20 mouse cellular contexts compared by ENCODE assay signal in genomic region chr3:60953199-60953736, GRCm38 (mm10). TPM values are rescaled to one million over a fixed set of nuclear protein-coding genes. Genes with fewer than 3 reads are reported as not detected.
DNase-seq lines count a peak whose midpoint lies in the region; ATAC-seq lines count a peak whose summit lies in the region.
"Had no signal": no experiment of that assay in that cellular context is flagged by ENCODE, and none has a peak within 500 bp of the region (broad histone marks: within the 10 kb centered on the region; RNA-seq: fewer than 3 reads in every experiment).

No protein-coding gene starts in this region.

- no peaks in the 10 kb centered on the region for H3K36me3 ChIP-seq in heart, embryonic 11.5 days (ENCODE audit: control insufficient read depth, insufficient read depth, low read length)
- H3K36me3 ChIP-seq in heart, embryonic 12.5 days: no peaks in the 10 kb centered on the region
- peaks cover 38% of the 10 kb centered on the region for H3K36me3 ChIP-seq in megakaryocyte, embryonic 14.5 days (replicated peaks; ENCODE audit: low read length)
- H3K36me3 ChIP-seq: embryonic facial prominence, embryonic 15.5 days; forebrain, embryonic 10.5 days; heart, embryonic 15.5 days; limb, embryonic 15.5 days; midbrain, embryonic 15.5 days; neural tube, embryonic 15.5 days had no signal

- H3K4me1 ChIP-seq in heart, embryonic 11.5 days (ENCODE audit: control insufficient read depth, insufficient read depth, low read length): no peaks in the 10 kb centered on the region
- 0 out of 2 replicates have a peak, but pooled peaks cover 9% of the 10 kb centered on the region for H3K4me1 ChIP-seq in heart, embryonic 12.5 days (replicated peaks)
- peaks cover 61% of the 10 kb centered on the region for H3K4me1 ChIP-seq in megakaryocyte, embryonic 14.5 days
- H3K4me1 ChIP-seq: embryonic facial prominence, embryonic 15.5 days; forebrain, embryonic 10.5 days; limb, embryonic 15.5 days; midbrain, embryonic 15.5 days; neural tube, embryonic 15.5 days had no signal

- no peaks in the 10 kb centered on the region for H3K9me3 ChIP-seq in heart, embryonic 11.5 days (replicated peaks; ENCODE audit: control insufficient read depth, low read length)
- no peaks in the 10 kb centered on the region for H3K9me3 ChIP-seq in heart, embryonic 12.5 days (replicated peaks)
- no peaks in the 10 kb centered on the region for H3K9me3 ChIP-seq in megakaryocyte, embryonic 14.5 days
- H3K9me3 ChIP-seq: embryonic facial prominence, embryonic 15.5 days; forebrain, embryonic 10.5 days; heart, embryonic 15.5 days; limb, embryonic 15.5 days; midbrain, embryonic 15.5 days; neural tube, embryonic 15.5 days had no signal

- H3K27ac ChIP-seq in heart, embryonic 11.5 days (ENCODE audit: low read depth, low read length): 0 out of 2 replicates have a peak overlapping the region, but pooled peaks have one; percentile 35
- H3K27ac ChIP-seq in heart, embryonic 12.5 days (ENCODE audit: poor library complexity, severe bottlenecking): no peak overlapping the region
- H3K27ac ChIP-seq: embryonic facial prominence, embryonic 15.5 days; forebrain, embryonic 10.5 days; heart, embryonic 15.5 days; limb, embryonic 15.5 days; midbrain, embryonic 15.5 days; neural tube, embryonic 15.5 days had no signal

- H3K4me3 ChIP-seq in heart, embryonic 11.5 days (ENCODE audit: low read depth, low read length): no peak overlapping the region
- no peak overlapping the region for H3K4me3 ChIP-seq in heart, embryonic 12.5 days
- peak overlapping the region; percentile 82 for H3K4me3 ChIP-seq in megakaryocyte, embryonic 14.5 days (replicated peaks)
- H3K4me3 ChIP-seq: embryonic facial prominence, embryonic 15.5 days; forebrain, embryonic 10.5 days; heart, embryonic 15.5 days; limb, embryonic 15.5 days; midbrain, embryonic 15.5 days; myocyte; neural tube, embryonic 15.5 days had no signal

- H3K9ac ChIP-seq in heart, embryonic 11.5 days (ENCODE audit: low read depth, low read length): no peak overlapping the region
- no peak overlapping the region for H3K9ac ChIP-seq in heart, embryonic 12.5 days
- H3K9ac ChIP-seq: embryonic facial prominence, embryonic 15.5 days; heart, embryonic 15.5 days; limb, embryonic 15.5 days; midbrain, embryonic 15.5 days; neural tube, embryonic 15.5 days had no signal

- WGBS in heart, embryonic 11.5 days (ENCODE audit: insufficient replicate concordance): 71% methylated on average over 5 of the region's 5 CpGs
- 64% methylated on average over 5 of the region's 5 CpGs for WGBS in heart, embryonic 12.5 days

- ATAC-seq in heart, embryonic 11.5 days (replicated peaks; ENCODE audit: insufficient number of reproducible peaks, low FRiP score, low TSS enrichment): no peak
- ATAC-seq in heart, embryonic 12.5 days (ENCODE audit: insufficient number of reproducible peaks, low FRiP score): no peak
- no peak for ATAC-seq in megakaryocyte, adult 5-6 weeks (ENCODE audit: poor library complexity, severe bottlenecking)
- ATAC-seq in granulocyte monocyte progenitor cell, adult 5-6 weeks (replicated peaks; ENCODE audit: poor library complexity, severe bottlenecking): no peak
- no peak for ATAC-seq in erythroblast, adult 5-6 weeks (replicated peaks; ENCODE audit: low FRiP score, poor library complexity, severe bottlenecking)
- ATAC-seq: hindbrain, embryonic 16.5 days; intestine, embryonic 16.5 days; midbrain, embryonic 15.5 days had no signal

- H3K27me3 ChIP-seq in heart, embryonic 11.5 days (ENCODE audit: control insufficient read depth, insufficient read depth, low read length): no peaks in the 10 kb centered on the region
- H3K27me3 ChIP-seq in heart, embryonic 12.5 days (replicated peaks): no peaks in the 10 kb centered on the region
- H3K27me3 ChIP-seq in megakaryocyte, embryonic 14.5 days (replicated peaks): no peaks in the 10 kb centered on the region
- H3K27me3 ChIP-seq: embryonic facial prominence, embryonic 15.5 days; heart, embryonic 15.5 days; limb, embryonic 15.5 days; midbrain, embryonic 15.5 days; neural tube, embryonic 15.5 days had no signal

- peak; percentile 15 to 35 for DNase-seq in kidney, postnatal 25 days
- DNase-seq: adrenal gland, adult 8-10 months; cerebellum, adult 11-12 months; cerebellum, postnatal 25 days; thymus, postnatal 36 days had no signal

- no peak overlapping the region for H3K4me2 ChIP-seq in heart, embryonic 11.5 days
- no peak overlapping the region for H3K4me2 ChIP-seq in heart, embryonic 12.5 days
- H3K4me2 ChIP-seq: embryonic facial prominence, embryonic 15.5 days; heart, embryonic 15.5 days; limb, embryonic 15.5 days; midbrain, embryonic 15.5 days; neural tube, embryonic 15.5 days had no signal

RNA-seq across cellular contexts. Expression of gene P2ry1, which starts 49.3 kb away (rescaled TPM):
- polyA plus RNA-seq in heart, embryonic 11.5 days (2014; fragmentation: Nextera tagmentation; extraction: Ambion mirVana): 6.6 and 7.0 TPM in 2 replicates
- polyA plus RNA-seq in heart, embryonic 12.5 days (2016; fragmentation: Nextera tagmentation; extraction: Ambion mirVana): 8.4 and 8.9 TPM in 2 replicates
- polyA plus RNA-seq in megakaryocyte, embryonic 14.5 days (2012; ENCODE audit: insufficient read depth, low replicate concordance): 72.0 and 87.8 TPM in 2 replicates
- total RNA-seq in megakaryocyte, adult 5-6 weeks (2015): 23.9 and 30.0 TPM in 2 replicates
- 26.8 and 27.8 TPM in 2 replicates for total RNA-seq in megakaryocyte, adult 5-6 weeks (2017)
- 4.7 and 5.4 TPM in 2 replicates for total RNA-seq in granulocyte monocyte progenitor cell, adult 5-6 weeks (2014; fragmentation: Nextera tagmentation)
- 6.2 and 7.6 TPM in 2 replicates for total RNA-seq in granulocyte monocyte progenitor cell, adult 5-6 weeks (2017)
- total RNA-seq in erythroblast, adult 5-6 weeks (2015; ENCODE audit: low replicate concordance): 0.19 and 3.1 TPM in 2 replicates
- 6.3 and 7.0 TPM in 2 replicates for total RNA-seq in erythroblast, adult 5-6 weeks (2017; ENCODE audit: low replicate concordance)
